Mouse (Mus musculus): Measurements from ENCODE around the gene Trpm4. TPM values are rescaled to one million over a fixed set of nuclear protein-coding genes. Genes with fewer than 3 reads are reported as not detected.

The Trpm4 gene
- polyA plus RNA-seq, 1 experiment from 2014 or later, result 8.4 TPM

- H3K27me3 ChIP-seq (ENCODE audit: low read depth, poor library complexity, severe bottlenecking), result peaks cover 34% of the 10 kb centered on the region
These were observed 6.5 kb upstream of the Trpm4 start for GRCm38 (mm10) chr7:45340066-45340442.

DNA sequence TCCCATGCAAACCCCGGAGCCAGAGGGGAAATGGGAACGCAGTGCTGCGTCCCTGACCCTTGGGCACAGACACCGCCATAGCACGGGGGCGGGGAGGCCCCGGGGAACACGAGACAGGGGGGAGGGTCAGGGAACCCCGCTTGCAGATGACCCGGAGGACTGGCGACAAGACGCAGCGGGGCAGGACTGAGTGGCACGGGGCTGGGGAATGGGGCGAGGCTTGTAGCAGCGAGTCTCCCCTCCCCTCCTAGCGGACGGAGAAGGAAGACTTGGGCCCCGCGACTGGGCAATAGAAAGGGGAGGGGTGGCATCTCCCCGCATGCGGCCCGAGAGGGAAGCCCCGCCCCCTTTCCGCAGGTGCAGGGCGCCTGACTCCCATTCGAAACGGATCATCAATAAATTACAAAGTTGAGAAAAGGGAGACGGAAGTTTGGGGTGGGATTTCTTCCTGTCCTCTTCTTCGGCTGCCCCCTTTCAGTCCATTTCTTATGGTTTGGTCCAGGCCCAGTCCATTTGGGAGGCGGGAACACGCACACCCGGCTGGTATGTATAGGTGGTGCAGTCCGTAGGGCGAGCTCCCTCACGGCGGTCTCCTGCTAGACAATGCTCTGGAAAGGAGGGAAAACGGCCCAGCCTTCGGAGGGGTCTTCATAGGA is 6.0 kb upstream of the Trpm4 start:
- under 1% methylated on average over 38 of the region's 39 CpGs for WGBS
- Histone ChIP-seq H3K9me3 (replicated peaks) (no peaks in the 10 kb centered on the region), H3K4me1 (peaks cover 58% of the 10 kb centered on the region), H3K4me3 (peak overlapping the region; percentile 69), H3K27ac (peak overlapping the region; percentile 87), H3K36me3 (no peaks in the 10 kb centered on the region), H3K27me3 (ENCODE audit: low read depth, poor library complexity, severe bottlenecking) (peaks cover 36% of the 10 kb centered on the region)
- peak; percentile 88 for DNase-seq (ENCODE audit: low spot score)

More at GRCm38 (mm10) chr7:45340066-45340442, 6.5 kb upstream of the Trpm4 start:
- 2% methylated on average over 11 of the region's 11 CpGs for WGBS
- peak overlapping the region; percentile 69 for H3K4me3 ChIP-seq
- H3K36me3 ChIP-seq, result no peaks in the 10 kb centered on the region
- no peak for DNase-seq (ENCODE audit: low spot score)
- peak overlapping the region; percentile 87 for H3K27ac ChIP-seq
- H3K9me3 ChIP-seq (replicated peaks), result no peaks in the 10 kb centered on the region
- peaks cover 53% of the 10 kb centered on the region for H3K4me1 ChIP-seq

DNA sequence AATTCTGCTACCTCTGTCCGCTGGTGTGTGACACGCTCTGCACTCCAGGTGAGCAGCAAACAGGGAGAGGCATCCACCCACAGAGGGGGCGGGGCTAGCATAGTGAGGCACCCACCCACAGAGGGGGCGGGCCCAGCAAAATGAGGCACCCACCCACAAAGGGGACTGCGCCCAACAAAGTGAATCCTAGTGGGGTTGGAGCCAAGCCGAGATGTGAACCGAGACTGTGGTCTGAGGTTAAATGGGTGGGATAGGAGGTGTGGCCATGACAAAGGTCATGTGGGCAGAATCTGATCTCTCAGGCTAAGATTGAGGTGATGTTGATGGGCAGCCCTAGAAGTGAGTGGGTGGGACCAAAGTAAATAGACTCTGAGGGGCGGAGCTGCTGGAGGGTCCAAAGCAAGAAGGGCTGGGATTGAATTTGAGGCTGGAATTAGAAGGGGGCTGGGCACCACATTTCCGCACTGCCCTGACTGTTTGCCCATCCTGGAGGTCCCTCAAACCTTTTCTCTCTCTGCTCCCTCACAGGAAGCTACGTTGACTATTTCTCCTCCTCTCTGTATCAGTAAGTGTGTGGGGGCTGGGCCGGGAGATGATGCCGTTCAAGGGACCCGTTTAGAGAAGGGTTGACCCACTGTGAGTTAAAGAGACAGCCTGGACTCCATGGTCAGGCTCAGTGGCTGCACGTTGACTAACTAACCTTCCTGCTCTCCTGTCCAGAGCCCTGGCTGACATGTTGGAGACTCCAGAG is 4.8 kb upstream of the Trpm4 start:
- peak; percentile 49 for DNase-seq (ENCODE audit: low spot score)
- peak overlapping the region; percentile 69 for H3K4me3 ChIP-seq
- peak overlapping the region; percentile 87 for H3K27ac ChIP-seq
- peaks cover 38% of the 10 kb centered on the region for H3K27me3 ChIP-seq (ENCODE audit: low read depth, poor library complexity, severe bottlenecking)
- WGBS, result 2% methylated on average over 14 of the region's 14 CpGs
- H3K4me1 ChIP-seq, result peaks cover 68% of the 10 kb centered on the region
- H3K36me3 ChIP-seq, result no peaks in the 10 kb centered on the region
- no peaks in the 10 kb centered on the region for H3K9me3 ChIP-seq (replicated peaks)

DNA sequence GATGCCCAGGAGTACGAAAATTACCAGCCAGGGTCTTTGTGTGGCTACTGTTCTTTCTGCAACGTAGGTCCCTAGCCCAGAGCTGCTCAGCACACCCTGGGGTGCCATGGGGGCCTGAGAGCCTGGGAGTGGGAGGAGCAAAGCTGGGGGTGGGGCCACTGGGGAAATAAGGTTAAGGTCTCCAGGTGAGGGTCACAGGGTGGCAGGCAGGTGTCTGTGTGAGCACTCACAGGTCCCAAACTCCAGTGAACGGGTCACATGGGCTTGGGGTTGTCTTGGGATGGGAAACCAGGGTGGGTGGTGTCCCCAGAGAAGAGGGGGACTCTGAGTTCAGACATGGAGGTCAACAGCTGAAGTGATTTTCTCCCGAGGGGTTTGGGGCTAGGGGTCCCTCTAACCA is 3.9 kb upstream of the Trpm4 start:
- H3K9me3 ChIP-seq (replicated peaks), result no peaks in the 10 kb centered on the region
- H3K27ac ChIP-seq, result no peak overlapping the region
- 16% methylated on average over 4 of the region's 4 CpGs for WGBS
- peak overlapping the region; percentile 69; the same call in 1 of the 2 replicates for H3K4me3 ChIP-seq
- peaks cover 33% of the 10 kb centered on the region for H3K27me3 ChIP-seq (ENCODE audit: low read depth, poor library complexity, severe bottlenecking)
- H3K4me1 ChIP-seq, result peaks cover 76% of the 10 kb centered on the region
- H3K36me3 ChIP-seq, result no peaks in the 10 kb centered on the region
- no peak for DNase-seq (ENCODE audit: low spot score)

DNA sequence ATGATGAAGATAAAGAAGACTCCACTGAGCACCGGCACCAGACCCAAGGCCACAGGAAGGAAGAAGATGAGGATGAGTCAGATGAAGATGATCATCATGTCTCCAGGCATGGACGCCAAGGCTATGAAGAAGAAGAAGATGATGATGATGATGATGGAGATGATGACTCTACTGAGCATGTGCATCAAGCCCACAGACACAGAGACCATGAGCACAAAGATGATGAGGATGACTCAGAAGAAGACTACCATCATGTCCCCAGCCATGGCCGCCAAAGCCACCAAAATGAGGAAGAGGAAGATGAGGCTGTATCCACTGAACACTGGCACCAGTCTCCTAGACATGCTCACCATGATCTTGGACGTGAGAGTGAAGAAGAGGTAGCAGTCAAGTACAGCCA is 2.7 kb upstream of the Trpm4 start:
- H3K4me1 ChIP-seq, result peaks cover 79% of the 10 kb centered on the region

GRCm38 (mm10) chr7:45335056-45335455 is 1.5 kb upstream of the Trpm4 start, which contains the start of gene Hrc:
TSS of gene Hrc (plus strand) at chr7:45335290.
- no peak for DNase-seq (ENCODE audit: low spot score)
- Histone ChIP-seq H3K27ac (peak within 1 kb of the TSS; percentile 50; the same call in 1 of the 2 replicates), H3K27me3 (ENCODE audit: low read depth, poor library complexity, severe bottlenecking) (peaks cover 35% of the 10 kb centered on the region), H3K9me3 (replicated peaks) (no peaks in the 10 kb centered on the region), H3K4me3 (0 out of 2 replicates have a peak within 1 kb of the TSS, but pooled peaks have one; percentile 72), H3K36me3 (no peaks in the 10 kb centered on the region), H3K4me1 (peaks cover 67% of the 10 kb centered on the region)
- 30% methylated on average over 5 of the region's 5 CpGs for WGBS

More for the DNA sequence above, 2.7 kb upstream of the Trpm4 start:
- DNase-seq (ENCODE audit: low spot score), result no peak
- 91% methylated on average over 4 of the region's 4 CpGs for WGBS
- Histone ChIP-seq H3K27me3 (ENCODE audit: low read depth, poor library complexity, severe bottlenecking) (peaks cover 35% of the 10 kb centered on the region), H3K27ac (no peak overlapping the region), H3K9me3 (replicated peaks) (no peaks in the 10 kb centered on the region), H3K4me3 (no peak overlapping the region), H3K36me3 (no peaks in the 10 kb centered on the region)

GRCm38 (mm10) chr7:45334605-45335004 is 1.0 kb upstream of the Trpm4 start:
- Histone ChIP-seq H3K27ac (peak overlapping the region; percentile 50; the same call in 1 of the 2 replicates), H3K9me3 (replicated peaks) (no peaks in the 10 kb centered on the region), H3K4me1 (peaks cover 62% of the 10 kb centered on the region), H3K27me3 (ENCODE audit: low read depth, poor library complexity, severe bottlenecking) (peaks cover 35% of the 10 kb centered on the region), H3K4me3 (0 out of 2 replicates have a peak overlapping the region, but pooled peaks have one; percentile 12), H3K36me3 (no peaks in the 10 kb centered on the region)
- WGBS, result 11% methylated on average over 3 of the region's 3 CpGs
- DNase-seq (ENCODE audit: low spot score), result no peak

DNA sequence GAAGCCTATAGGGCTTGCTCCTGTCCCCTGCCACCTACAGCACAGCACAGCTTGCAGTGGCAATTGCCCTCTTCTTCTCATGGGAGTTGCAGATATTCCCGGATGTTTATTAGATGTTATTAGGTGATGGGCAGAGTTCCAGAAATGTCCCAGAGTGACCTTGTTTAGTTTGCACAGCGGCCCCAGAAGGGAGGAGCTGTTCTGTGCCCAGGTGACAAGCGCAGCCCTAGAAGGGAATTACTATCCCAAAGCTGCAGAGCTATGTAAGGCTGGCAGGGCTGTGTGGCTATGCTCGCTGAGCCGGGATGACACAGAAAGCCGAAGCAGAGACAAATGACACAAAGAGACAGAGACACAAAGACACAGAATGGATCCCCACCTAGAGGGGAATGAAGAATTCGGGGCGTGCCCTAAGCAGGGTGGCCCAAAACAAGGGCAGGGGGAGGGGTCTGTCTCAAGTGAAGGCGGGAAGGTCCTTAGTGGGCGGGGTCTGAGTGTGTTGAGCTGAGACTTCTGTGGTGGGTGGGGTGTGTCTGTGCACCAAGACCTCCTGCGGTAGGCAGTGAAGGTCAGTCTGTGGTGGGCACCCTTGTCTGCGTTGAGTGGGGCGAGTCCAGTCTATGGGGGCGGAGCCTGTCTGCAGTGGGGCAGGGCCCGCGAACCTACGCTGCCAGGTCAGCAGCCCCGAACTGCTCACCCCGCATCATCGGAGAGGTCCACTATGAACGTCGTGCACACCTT is 725 bp downstream of the Trpm4 start:
- Histone ChIP-seq H3K9me3 (replicated peaks) (no peaks in the 10 kb centered on the region), H3K36me3 (no peaks in the 10 kb centered on the region), H3K4me3 (peak overlapping the region; percentile 72), H3K27me3 (ENCODE audit: low read depth, poor library complexity, severe bottlenecking) (peaks cover 26% of the 10 kb centered on the region), H3K27ac (peak overlapping the region; percentile 85), H3K4me1 (peaks cover 45% of the 10 kb centered on the region)
- peak; percentile 57 for DNase-seq (ENCODE audit: low spot score)
- 3% methylated on average over 22 of the region's 22 CpGs for WGBS

DNA sequence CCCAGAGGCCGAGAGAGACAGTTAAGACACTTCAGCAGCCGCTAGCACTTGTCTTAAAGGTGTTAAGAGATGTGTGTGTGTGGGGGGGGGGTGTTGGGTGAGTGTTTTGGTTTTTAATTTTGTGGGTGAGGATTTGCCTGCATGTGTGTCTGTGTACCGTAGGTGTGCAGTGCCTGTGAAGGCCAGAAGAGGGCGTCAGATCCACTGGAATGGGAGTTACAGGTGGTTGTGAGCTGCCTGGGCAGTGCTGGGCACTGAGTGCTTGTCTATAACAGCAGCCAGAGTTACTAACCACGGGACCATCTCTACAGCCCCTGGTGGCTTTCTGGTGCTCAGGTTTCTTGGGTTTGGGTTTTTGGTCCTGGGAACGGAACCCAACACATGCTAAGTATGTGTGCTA is 2.1 kb downstream of the Trpm4 start:
- 77% methylated on average over 6 of the region's 6 CpGs for WGBS
- Histone ChIP-seq H3K4me1 (peaks cover 36% of the 10 kb centered on the region), H3K9me3 (replicated peaks) (no peaks in the 10 kb centered on the region), H3K27me3 (ENCODE audit: low read depth, poor library complexity, severe bottlenecking) (peaks cover 13% of the 10 kb centered on the region; the same call in 1 of the 2 replicates), H3K4me3 (no peak overlapping the region), H3K27ac (no peak overlapping the region), H3K36me3 (peaks cover 4% of the 10 kb centered on the region; the same call in 1 of the 2 replicates)
- DNase-seq (ENCODE audit: low spot score), result no peak

- Histone ChIP-seq H3K27me3 (ENCODE audit: low read depth, poor library complexity, severe bottlenecking) (0 out of 2 replicates have a peak, but pooled peaks cover 4% of the 10 kb centered on the region), H3K27ac (no peak overlapping the region), H3K9me3 (replicated peaks) (no peaks in the 10 kb centered on the region), H3K36me3 (peaks cover 11% of the 10 kb centered on the region; the same call in 1 of the 2 replicates), H3K4me3 (no peak overlapping the region), H3K4me1 (peaks cover 22% of the 10 kb centered on the region)
- DNase-seq (ENCODE audit: low spot score), result no peak
- 80% methylated on average over 13 of the region's 13 CpGs for WGBS
These were observed 4.6 kb downstream of the Trpm4 start for GRCm38 (mm10) chr7:45328841-45329475.

DNA sequence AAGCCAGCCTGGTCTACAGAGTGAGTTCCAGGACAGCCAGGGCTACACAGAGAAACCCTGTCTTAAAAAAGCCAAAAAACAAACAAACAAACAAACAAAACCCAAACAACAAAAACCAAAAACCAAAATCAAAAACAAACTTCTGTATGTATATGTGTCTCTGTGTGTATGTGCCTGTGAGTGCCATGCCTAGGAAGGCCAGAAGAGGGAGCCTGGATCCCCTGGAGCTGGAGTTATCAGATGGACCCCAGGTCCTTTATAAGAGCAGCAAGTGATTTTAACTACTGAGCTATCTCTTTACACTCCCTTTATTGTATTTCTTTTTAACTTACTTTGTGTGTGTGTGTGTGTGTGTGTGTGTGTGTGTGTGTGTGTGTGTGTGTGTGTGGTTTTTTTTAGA is 7.8 kb downstream of the Trpm4 start:
- Histone ChIP-seq H3K36me3 (peaks cover 11% of the 10 kb centered on the region; the same call in 1 of the 2 replicates), H3K27me3 (ENCODE audit: low read depth, poor library complexity, severe bottlenecking) (no peaks in the 10 kb centered on the region), H3K4me3 (no peak overlapping the region), H3K27ac (no peak overlapping the region), H3K4me1 (no peaks in the 10 kb centered on the region), H3K9me3 (replicated peaks) (no peaks in the 10 kb centered on the region)
- DNase-seq (ENCODE audit: low spot score), result no peak

DNA sequence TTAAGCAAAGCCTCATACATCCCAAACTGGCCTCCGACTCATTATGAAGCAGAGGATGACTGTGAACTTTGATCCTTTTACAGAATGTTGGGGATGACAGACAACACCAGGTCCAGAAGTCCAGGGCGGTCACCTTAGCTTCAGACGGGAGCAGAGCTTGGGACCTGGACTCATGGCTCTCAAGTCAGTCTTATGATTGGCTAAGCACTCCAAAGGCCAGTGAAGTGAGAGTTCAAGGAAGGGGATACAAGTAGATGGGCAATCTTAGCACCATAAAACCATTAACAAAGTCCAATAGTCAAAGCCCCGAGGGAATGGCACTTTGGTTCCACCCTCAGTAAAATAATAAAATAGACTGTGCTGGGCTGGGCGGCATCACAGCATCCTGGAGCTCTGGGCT is 10.5 kb downstream of the Trpm4 start:
- Histone ChIP-seq H3K9me3 (replicated peaks) (no peaks in the 10 kb centered on the region), H3K36me3 (peaks cover 11% of the 10 kb centered on the region; the same call in 1 of the 2 replicates), H3K4me1 (no peaks in the 10 kb centered on the region), H3K27ac (no peak overlapping the region), H3K27me3 (ENCODE audit: low read depth, poor library complexity, severe bottlenecking) (no peaks in the 10 kb centered on the region), H3K4me3 (no peak overlapping the region)
- WGBS, result 64% methylated on average over 5 of the region's 5 CpGs
- DNase-seq (ENCODE audit: low spot score), result no peak

All from limb, embryonic 10.5 days (tissue).